Mouse (Mus musculus): ENCODE data around the gene Pdgfb. TPM values are rescaled to one million over a fixed set of nuclear protein-coding genes. Genes with fewer than 3 reads are reported as not detected.

Gene Pdgfb
- polyA plus RNA-seq, 1 experiment from 2014 or later, result 1.8 TPM

Small RNA genes within 50 kb of the gene (microRNA-seq; reads per million reads assigned to microRNA genes)
- gene Mir7213, result 1.8 reads per million

Other genes starting within 250 kb of the Pdgfb start
- 63.3 and 70.8 TPM in 2 replicates for gene Dnal4, start 237.1 kb downstream of the Pdgfb start, polyA plus RNA-seq (2016; fragmentation: Nextera tagmentation; extraction: Ambion mirVana)
- 1.6 and 1.7 TPM in 2 replicates for gene Nptxr, start 210.2 kb downstream of the Pdgfb start, polyA plus RNA-seq (2016; fragmentation: Nextera tagmentation; extraction: Ambion mirVana)
- not detected in 2 replicates for gene Npcd, start 180.7 kb downstream of the Pdgfb start, polyA plus RNA-seq (2016; fragmentation: Nextera tagmentation; extraction: Ambion mirVana)
- gene Cbx6, start 180.3 kb downstream of the Pdgfb start, polyA plus RNA-seq (2016; fragmentation: Nextera tagmentation; extraction: Ambion mirVana), result 21.6 and 22.3 TPM in 2 replicates
- gene Apobec3, start 123.3 kb downstream of the Pdgfb start, polyA plus RNA-seq (2016; fragmentation: Nextera tagmentation; extraction: Ambion mirVana), result 9.2 and 11.0 TPM in 2 replicates
- gene Cbx7, start 43.9 kb downstream of the Pdgfb start, polyA plus RNA-seq (2016; fragmentation: Nextera tagmentation; extraction: Ambion mirVana), result 2.8 and 3.9 TPM in 2 replicates
- 10.5 and 11.2 TPM in 2 replicates for gene Syngr1, start 76.4 kb upstream of the Pdgfb start, polyA plus RNA-seq (2016; fragmentation: Nextera tagmentation; extraction: Ambion mirVana)
- 1,023 and 1,061 TPM in 2 replicates for gene Rpl3, start 76.9 kb upstream of the Pdgfb start, polyA plus RNA-seq (2016; fragmentation: Nextera tagmentation; extraction: Ambion mirVana)
- gene Tab1, start 118.2 kb upstream of the Pdgfb start, polyA plus RNA-seq (2016; fragmentation: Nextera tagmentation; extraction: Ambion mirVana), result 40.8 and 42.8 TPM in 2 replicates
- 5.1 and 5.9 TPM in 2 replicates for gene Mgat3, start 158.7 kb upstream of the Pdgfb start, polyA plus RNA-seq (2016; fragmentation: Nextera tagmentation; extraction: Ambion mirVana)
- 44.3 and 48.2 TPM in 2 replicates for gene Mief1, start 219.0 kb upstream of the Pdgfb start, polyA plus RNA-seq (2016; fragmentation: Nextera tagmentation; extraction: Ambion mirVana)
- 3.6 and 3.7 TPM in 2 replicates for gene AC140267.1, start 220.9 kb upstream of the Pdgfb start, polyA plus RNA-seq (2016; fragmentation: Nextera tagmentation; extraction: Ambion mirVana)
- 120 and 132 TPM in 2 replicates for gene Atf4, start 240.2 kb upstream of the Pdgfb start, polyA plus RNA-seq (2016; fragmentation: Nextera tagmentation; extraction: Ambion mirVana)
- gene Rps19bp1, start 249.3 kb upstream of the Pdgfb start, polyA plus RNA-seq (2016; fragmentation: Nextera tagmentation; extraction: Ambion mirVana), result 63.5 and 66.2 TPM in 2 replicates

Measured in forebrain, embryonic 10.5 days (tissue).